Mouse (Mus musculus) right cerebral cortex, postnatal 25 days (tissue): ENCODE results near the gene Slc41a1.
"Not testable (repeated sequence)": the region's sequence is repeated elsewhere in the genome, so short reads cannot be mapped to it uniquely, and the experiment has no call there.

ENCODE experiments used
- DNase-seq: peaks from one replicate; pipeline ENCODE4 v3.0.0; 2022

The Slc41a1 gene

DNA sequence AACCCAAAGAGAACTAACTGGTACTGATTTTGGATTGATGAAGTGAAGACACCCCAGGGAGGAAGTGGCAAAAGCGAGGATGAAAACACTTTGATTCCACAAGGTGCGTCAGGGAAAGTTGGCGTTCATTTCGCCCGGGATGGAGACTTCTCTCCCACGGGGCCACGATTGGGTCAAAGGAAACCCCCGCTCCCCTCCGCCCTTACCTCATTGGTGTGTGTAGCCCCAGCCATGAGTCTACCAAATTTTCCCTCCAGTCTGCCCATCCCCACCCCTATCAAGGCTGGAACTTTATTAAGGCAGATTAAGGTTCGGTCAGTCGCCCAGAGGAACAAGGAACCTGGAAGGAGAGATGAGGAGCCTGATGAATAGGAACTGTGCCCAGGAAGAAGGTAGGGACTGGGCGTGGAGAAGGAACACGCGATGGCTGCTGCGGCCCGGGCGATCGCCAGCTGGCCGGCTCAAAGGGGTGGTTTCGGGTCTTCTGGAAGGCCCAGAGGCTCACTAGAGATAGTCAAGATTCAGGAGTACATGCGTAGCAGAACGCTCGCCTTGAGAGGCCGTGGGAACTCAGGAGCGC is at the start of gene Slc41a1:
Slc41a1 (plus strand) TSS at position 287 of the 580 bp plus-strand sequence.
- no peak for DNase-seq

DNA sequence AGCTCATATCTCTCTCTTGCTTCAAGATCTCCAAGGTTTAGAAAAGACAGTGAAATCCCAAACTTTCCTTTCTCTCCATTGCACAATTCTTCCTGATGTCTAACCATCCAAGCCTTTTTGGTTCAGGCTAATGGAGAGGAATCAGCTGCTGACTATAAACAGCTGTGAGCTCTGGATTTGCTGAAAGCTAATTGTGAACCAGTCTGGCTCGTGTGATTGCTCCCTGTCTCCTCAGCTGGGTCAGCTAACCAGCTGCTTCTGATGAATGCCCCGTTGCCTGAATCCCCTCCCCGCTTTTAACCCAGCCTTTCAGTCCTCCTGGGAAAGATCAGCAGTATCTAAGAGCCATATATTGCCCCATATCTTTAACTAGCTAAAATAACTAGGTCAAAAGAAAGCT is 32.7 kb upstream of the Slc41a1 start:
- DNase-seq: no peak

DNA sequence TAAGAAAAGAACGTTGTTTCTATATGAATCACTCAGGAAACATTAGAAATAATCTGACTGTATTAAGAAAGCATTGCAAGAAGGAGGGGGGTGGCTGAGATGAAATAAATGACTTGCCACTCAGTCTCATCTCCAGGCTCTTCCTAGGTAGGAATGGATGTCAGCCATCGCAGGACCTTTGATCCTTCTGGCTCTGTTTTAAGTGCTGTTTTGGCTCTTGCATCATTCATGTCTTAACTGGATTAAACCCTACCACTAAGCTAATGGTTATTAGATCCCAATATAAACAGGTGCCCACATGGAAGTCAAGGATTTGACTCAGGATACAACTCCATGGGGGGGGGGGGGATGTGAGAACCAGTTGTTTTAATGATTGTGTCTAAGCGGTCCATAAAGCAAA is 32.1 kb upstream of the Slc41a1 start:
- no peak for DNase-seq

DNA sequence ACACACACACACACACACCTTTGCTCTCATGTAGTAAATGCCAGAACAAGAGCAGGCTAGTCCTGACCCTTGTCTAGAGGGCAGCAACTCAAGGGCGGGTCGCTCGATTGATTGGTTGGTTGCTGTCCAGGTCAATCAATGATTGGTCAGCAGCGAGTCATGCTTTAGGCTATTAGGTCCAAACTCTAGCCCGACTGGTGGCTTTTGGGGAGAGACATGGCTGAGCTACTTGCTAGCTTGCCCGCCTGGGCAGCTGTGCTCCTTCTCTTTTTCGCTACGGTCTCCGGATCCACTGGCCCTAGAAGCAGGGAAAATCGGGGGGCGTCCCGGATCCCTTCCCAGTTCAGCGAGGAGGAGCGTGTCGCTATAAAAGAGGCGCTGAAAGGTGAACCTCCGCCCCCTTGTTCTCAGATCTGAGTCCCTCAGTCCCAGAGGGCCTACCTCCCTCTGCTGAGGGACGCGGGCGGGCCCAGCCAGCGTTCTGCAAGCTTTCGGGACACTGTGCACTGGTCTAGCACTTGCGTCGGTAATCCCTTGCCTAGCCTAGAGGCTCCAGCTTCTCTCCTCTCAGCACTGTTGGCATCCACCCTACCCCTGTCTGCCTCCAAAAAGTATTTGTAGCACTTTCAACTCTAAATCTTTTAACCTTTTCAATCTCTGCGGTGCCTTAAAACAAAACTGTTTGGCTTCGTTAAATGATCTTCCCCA is 29.9 kb upstream of the Slc41a1 start, which contains the start of gene Pm20d1:
Pm20d1 (plus strand) TSS at position 180 of the 708 bp plus-strand sequence.
- DNase-seq: no peak

DNA sequence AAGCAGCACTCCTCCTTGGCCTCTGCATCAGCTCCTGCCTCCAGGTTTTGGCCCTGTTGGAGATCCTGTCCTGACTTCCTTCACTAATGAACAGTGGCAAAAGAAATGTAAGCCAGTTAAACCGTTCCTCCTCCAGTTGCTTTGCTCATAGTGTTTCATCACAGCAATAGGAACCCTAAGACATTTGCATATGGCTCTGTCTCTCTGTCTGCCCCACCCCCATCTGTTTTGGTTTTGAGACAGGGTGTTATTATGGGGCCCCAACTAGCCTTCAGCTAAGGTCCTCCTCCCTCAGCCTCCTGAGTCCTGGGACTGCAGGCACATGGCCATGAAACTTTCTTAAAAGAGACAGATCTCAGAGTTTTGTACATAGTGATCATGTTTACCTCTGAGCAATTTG is 27.3 kb upstream of the Slc41a1 start:
- DNase-seq: no peak

DNA sequence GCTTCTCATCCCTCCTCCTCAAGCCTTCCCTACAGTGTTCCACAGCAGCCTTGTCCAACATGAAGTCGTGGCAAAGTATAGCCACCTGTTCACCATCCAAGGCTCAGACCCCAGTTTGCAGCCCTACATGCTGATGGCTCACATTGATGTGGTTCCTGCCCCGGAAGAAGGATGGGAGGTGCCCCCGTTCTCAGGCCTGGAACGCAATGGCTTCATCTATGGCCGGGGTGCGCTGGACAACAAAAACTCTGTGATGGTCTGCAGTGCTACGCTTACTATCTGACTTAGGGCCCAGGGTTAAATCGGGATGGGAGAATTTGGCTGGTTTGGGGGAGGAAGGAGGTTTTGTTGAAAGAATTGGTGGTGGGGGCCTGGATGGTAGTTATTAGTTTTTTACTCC is 26.2 kb upstream of the Slc41a1 start:
- DNase-seq: no peak

DNA sequence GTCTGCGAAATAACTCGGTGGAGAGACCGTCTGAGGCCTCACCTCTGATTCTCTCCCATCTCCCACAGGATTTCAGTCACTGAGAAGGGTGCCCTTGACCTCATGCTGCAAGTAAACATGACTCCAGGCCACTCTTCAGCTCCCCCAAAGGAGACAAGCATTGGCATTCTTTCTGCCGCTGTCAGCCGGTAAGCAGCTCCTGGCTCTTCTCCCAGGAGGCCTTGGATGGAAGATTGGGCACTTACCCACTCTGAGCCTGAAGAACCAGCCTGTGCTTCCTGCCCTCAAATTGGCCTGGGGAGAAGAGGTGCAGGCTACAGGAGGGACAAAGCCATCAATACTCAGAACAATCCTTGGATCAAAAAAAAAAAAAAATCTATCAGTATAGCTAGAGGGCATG is 24.6 kb upstream of the Slc41a1 start:
- no peak for DNase-seq

DNA sequence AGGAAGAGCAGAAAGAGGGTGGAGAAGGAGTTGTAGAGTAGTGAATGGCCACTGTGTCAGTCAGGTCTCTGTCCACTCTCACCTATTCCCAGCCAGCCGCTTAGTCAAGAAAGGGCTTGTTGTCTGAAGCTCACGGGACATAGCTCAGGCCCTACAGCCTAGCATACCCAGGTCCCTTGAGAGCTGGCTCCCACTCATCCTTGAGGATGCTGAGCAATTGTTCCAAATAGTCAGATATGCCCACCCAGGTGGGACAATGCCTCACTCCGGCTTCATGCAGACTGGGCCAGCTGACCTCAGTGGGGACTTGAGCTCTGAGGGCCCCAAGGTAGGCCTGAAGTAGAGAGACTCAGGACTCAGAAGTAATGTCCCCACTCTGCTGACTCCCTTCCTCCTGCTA is 23.1 kb upstream of the Slc41a1 start:
- DNase-seq: no peak

DNA sequence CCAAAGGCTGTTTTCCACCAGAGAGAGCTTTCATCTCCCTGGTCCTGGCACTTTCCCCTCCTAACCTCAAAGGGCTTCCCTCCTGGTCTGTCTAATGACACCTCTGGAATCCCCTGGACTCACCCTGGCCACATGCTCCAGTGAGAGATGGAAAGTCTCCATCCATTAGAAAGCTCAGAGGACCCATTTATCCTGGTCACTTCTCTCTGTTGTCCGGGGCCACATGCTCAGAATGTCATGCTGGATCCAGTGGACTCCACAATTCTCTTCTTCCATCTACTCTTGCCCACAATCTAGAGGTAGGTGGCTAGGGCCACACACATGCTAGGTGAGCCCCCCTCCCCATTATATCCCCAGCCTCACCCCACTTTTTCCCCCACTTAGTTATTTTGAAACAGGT is 18.3 kb upstream of the Slc41a1 start:
- no peak for DNase-seq

DNA sequence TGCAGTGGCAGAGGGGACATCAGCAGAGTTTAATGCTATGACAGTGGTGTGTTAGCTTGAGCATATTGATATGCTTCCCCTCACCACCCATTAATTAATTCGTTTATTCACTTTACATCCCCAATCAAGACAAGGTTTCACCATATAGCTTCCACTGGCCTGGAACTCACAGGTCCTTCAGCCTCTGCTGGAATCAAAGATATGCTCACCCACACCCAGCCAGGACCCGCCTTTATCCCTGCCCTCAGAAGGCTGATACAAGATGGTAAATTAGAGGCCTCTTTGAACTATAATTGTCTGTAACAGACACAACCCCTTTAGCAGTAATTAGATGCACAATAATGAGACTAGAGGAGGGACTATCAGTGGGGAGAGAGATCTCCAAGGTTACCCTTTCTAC is 17.6 kb upstream of the Slc41a1 start:
- DNase-seq: no peak

DNA sequence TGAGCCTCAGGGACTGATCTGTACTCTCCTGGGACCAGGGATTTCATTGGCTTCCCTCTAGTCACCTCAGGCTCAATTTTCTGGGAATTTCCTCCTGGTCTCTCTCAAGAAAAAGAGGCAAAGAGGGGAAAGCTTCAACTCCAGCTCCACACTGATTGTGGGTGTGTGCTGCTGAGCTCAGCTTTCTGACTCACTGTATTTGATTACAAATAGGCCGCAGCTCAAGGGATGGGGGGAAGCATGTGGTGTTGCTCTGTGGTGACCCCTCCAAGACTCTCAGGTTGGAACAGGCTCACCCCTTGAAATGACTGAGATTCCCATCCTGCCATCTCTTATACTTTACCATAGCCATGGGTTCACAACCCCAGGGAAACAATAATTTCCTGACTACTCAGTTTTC is 15.9 kb upstream of the Slc41a1 start:
- no peak for DNase-seq

DNA sequence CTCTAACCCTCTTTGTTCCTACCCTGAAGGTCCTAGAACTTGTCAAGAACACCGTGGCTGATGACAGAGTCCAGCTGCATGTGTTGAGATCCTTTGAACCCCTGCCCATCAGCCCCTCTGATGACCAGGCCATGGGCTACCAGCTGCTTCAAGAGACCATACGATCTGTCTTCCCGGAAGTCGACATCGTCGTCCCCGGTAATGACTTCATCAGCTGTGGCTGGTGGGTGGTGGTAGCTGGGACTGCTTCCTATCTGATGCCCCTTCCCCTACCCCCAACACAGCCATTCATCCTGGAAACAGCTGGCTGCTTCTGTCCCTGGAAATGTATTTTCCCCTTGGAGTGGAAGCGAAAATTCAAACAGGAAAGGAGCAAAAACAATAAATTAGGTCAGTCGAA is 15.3 kb upstream of the Slc41a1 start:
- DNase-seq: no peak

DNA sequence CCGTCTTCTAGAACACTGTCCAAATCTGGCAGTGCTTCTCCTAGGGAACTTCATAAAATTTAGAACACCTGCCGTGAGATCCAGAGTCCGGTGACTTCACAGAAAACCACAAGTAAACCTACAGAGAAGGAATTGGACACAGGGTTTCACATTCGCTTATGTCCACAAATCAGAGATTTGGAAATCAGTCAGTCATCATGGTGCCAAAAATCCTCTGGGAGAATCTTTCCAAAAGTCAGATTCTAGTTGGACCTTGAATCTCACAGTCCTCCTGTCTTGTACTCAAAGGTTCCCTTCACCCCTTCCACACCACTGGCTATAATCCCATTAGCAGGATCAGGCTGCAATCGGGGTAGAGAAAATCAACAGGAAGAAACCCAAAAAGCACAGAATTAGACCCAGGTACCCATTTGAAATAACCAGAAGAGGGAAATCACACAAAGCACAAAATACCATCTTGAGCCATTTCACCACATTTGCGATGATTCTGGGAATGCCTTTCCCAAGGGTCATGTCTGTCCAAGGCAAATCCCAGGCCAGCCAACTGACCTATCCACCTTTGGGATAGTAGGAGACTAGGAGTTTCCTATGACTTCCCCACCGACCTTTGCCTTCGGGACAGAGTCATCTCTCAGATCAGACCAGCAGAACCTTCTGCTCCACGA is 14.5 kb upstream of the Slc41a1 start:
- DNase-seq: no peak

DNA sequence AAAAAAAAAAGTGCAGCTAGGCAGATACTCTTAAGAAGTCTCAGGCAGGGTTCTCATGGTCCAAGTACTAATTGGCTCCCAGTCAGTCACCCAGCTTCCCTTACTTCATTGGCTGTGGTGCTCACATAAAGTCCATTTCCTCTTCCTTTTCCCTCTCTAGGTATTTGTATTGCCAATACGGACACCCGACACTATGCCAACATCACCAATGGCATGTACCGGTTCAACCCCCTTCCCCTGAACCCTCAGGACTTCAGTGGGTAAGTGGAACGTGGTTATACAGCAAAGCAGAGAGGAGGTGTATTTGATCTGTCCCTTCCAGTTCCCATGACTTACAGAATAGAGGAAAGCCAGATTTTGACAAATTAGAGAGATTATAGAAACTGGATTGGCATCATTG is 13.6 kb upstream of the Slc41a1 start:
- DNase-seq: no peak

DNA sequence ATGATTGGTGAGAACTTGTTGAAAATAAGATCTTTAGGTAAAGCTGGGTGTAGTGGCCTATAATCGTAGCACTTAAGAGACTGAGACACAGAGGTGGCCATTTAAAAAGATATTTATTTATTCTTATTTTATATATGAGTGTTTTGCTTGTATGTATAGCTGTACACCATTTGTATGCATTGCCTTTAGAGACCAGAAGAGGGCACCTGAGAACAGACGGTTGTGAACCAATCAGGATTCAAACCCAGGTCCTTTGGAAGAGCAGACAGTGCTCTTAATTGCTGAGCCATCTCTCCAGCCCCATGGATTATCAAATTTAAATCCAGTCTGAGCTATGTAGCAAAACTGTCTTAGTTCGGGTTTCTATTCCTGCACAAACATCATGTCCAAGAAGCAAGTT is 13.1 kb upstream of the Slc41a1 start:
- DNase-seq: no peak

DNA sequence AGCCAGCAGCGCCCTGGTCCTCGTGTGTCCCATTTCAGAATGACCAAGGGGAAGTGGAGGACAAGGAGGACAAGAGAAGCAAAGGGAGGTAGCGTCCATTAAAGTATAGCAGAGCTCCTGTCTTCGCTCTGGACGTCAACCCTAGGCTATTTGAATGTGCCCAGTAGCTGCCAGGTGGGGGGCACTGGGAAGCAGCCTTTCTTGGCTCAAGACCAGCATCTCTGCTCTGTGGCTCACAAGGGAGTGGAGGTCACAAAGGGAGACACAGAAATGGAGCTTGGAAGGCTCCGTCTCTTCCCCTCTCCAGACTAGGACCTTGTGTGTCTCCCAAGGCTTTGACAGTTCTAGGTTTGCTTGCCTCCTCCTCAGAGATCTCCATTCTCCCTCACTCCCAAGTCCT is 10.4 kb upstream of the Slc41a1 start:
- no peak for DNase-seq

DNA sequence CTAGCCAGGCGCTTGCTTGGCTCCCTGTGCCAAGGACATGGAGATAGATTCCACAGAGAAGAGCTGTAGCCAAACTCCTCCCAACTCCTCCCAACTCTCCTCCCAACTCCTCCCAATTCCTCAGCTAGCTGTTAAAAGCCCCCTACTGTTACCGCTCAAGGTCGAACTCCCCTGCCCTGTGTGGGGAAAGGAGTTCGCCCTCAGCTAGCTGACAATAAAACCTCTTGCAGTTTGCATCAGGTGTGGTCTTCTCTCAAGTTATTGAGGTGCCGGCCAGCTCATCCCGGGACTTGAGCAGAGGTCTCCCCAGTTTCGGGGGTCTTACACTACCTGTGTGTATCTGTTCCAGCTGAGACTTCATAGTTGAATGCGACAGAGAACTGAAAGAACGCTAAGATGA is 6.9 kb upstream of the Slc41a1 start:
- not testable (repeated sequence) for DNase-seq

DNA sequence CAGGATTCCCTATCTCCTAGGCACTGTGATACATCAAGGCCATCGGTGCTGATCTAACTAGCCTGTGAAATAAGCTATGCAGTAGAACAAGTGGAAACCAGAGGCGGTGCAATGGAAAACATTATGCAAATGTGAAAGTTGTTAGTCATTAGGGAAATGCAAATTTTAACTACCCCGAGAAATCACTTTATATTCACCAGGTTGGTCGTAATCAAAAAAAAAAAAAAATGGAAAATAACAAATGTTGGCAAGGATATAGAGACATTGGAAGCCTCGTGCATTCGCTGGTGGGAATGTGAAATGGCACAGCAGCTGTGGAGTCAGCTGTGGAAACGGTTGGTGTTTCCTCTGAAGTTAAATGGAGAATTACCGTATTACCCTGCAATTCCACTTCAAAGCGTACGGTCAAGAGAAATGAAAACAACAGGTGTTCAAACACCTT is 6.4 kb upstream of the Slc41a1 start:
- no peak for DNase-seq

DNA sequence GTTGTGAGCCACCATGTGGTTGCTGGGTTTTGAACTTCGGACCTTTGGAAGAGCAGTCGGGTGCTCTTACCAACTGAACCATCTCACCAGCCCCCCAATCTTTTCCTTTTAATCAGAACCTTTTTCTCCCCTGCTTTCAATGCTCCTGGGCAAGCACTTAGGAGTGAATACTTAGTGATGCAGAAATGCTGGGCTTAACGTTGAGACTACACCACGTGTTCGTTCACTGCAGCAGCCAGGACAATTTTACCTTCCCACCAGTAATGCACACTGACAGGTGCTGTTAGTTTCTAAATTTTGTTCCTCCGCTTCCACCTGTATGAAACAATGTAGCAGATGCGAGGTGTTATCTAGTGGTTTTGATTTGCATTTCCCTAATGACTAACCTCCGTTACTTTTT is 5.0 kb upstream of the Slc41a1 start:
- DNase-seq: no peak

DNA sequence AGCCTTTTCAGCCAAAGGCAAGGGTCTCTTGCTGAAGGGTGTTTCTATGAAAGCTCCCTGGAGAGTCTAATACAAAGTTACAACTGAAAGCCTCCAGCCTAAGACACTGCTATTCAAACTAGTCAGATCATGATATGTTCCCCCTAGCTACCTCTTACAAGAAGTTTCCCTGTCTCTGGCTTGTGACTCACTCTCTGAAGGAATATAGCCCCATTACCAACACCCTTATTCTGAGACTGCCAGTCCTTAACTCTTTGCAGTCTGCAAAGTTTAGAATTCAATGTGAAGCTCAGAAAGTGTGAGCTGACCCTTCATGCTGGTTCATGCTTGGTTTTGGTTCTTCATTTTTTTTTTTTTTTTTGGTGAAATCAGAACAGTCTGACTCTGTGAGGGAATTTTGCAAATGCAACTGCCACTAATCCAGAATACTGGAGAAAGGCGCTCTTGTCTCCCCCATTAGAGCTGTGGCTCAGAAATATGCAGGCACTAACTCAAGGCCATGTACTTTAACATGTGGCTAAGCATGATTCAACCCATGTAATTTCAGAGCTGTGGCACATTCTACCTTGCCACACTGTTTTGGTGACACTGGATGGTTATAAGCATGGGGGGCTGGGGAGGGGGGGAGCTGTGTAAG is 4.3 kb upstream of the Slc41a1 start:
- DNase-seq: no peak

DNA sequence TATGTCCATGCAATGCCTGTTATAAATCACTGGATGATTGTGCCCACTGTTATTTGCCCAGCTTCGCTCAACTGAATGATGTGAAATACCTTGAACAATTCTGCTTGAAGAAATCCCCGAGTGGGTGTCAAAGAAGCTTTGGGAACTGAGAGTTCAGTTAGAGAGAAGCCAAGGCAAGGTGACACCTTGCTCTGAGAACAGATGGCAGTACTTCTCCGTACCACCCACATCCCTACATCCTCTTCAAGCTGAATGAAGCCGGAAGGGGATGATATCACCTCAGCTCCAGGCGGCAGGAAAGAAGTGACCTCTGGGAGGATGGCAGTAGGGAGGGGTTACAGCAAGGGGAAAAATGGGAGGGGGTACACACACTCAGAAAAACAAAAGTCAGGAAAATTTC is 3.7 kb upstream of the Slc41a1 start:
- DNase-seq: peak; percentile 35

DNA sequence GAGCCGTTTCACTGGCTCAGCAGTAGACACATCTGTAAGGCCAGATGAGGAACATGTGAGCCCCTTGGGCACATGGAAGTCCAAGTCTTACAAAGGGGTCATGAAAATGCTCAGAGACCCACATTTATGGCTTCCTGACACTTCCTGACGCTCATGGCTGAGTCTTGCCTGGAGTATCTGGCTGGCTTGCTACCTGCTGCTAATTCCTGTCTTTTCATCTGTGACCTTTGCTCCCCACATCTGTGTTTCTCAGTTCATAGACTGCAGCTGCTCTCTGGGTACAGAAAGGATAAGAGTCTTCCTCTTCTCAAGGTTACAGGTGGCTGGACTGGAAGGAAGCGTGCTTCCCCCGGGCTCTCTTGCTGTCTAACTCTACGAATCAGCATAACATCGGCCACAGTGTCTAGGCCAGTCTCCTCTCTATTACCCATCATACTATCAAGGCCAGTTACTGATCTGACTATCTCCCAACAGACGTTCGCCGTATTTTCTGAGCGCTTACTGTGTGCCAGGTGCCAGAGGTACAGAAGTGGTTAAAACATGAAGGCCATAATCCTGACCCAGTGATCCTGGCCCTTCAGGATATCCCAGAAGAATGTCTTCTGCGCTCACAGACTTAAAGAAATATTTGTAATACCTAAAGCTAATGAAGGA is 2.6 kb upstream of the Slc41a1 start:
- DNase-seq: no peak

DNA sequence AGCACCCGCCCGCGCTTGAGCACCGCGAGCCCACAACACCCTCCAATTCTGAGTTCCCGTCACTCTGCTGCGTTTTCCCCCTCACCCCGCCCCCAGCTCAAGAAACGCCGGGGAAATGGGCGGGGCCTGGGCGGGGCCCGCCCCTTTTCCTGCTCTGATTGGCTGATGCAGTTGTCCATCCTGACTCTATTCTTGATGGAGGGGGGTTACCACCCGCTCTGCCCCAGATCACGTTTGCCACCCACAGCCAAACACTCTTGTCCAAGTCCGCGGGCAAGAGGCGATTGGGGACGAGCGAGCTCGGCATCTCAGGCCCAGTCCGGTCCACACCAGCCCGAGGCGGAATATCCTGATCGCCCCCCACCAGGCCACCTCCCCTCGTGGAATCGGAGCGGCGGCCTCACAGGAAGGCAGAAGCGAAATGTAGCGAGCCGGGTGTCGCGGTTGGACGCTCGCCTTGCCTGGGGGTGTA is 530 bp downstream of the Slc41a1 start:
- peak; percentile 93 for DNase-seq
